Mouse (Mus musculus) hindbrain, embryonic 15.5 days (tissue): ENCODE results near the gene Acot6. TPM values are rescaled to one million over a fixed set of nuclear protein-coding genes. Genes with fewer than 3 reads are reported as not detected.
A peak's percentile ranks its signal among the peaks of the same experiment; 100 is the strongest.
"Not testable (repeated sequence)": the region's sequence is repeated elsewhere in the genome, so short reads cannot be mapped to it uniquely, and the experiment has no call there.

Experiments used
- ATAC-seq: fragments of 200-750 bp; cut with Nextera tagmentation; 2 replicates; pipeline ENCODE4 v1.8.0; 2017; ENCODE audit warnings: low read depth, moderate number of reproducible peaks, moderate TSS enrichment; ENCODE audit not compliant: low FRiP score
- H3K27ac ChIP-seq: fragments of 300-500 bp; sonication (generic); replicated peaks from 2 replicates; pipeline ENCODE4 v1.5.1; 2015; ENCODE audit warnings: mild to moderate bottlenecking, inconsistent platforms
- H3K27me3 ChIP-seq: fragments of 300-500 bp; sonication (generic); 2 replicates; pipeline ENCODE4 v1.6.1; 2015; ENCODE audit warnings: control low read depth, inconsistent platforms
- H3K36me3 ChIP-seq: fragments of 300-500 bp; sonication (generic); 2 replicates; pipeline ENCODE4 v1.6.1; 2015; ENCODE audit warnings: control low read depth, inconsistent platforms
- H3K4me1 ChIP-seq: fragments of 300-500 bp; sonication (generic); replicated peaks from 2 replicates; pipeline ENCODE4 v1.6.1; 2015; ENCODE audit warnings: control low read depth, inconsistent platforms
- H3K4me2 ChIP-seq: fragments of 300-500 bp; sonication (generic); 2 replicates; pipeline ENCODE4 v1.6.1; 2015; ENCODE audit warnings: moderate library complexity, mild to moderate bottlenecking, inconsistent platforms
- H3K4me3 ChIP-seq: fragments of 300-500 bp; sonication (generic); 2 replicates; pipeline ENCODE4 v1.5.1; 2015; ENCODE audit warnings: mild to moderate bottlenecking, inconsistent platforms
- H3K9ac ChIP-seq: fragments of 300-500 bp; sonication (generic); 2 replicates; pipeline ENCODE4 v1.6.1; 2015; ENCODE audit warnings: inconsistent platforms
- H3K9me3 ChIP-seq: fragments of 300-500 bp; sonication (generic); 2 replicates; pipeline ENCODE4 v1.6.1; 2016; ENCODE audit warnings: control low read depth, inconsistent platforms
- WGBS: fragments of 180-500 bp; shearing (Covaris S2); methylation state at CpG from one replicate; pipeline ENCODE4 v1.1.7; 2015; 5-methylcytosine and 5-hydroxymethylcytosine counted together
- polyA plus RNA-seq: library from polyadenylated mRNA; unstranded; fragments of >200 nt; fragmentation: Nextera tagmentation; extraction: Ambion mirVana; gene quantifications from 2 replicates; pipeline ENCODE4 v1.2.1, GENCODE M21; 2015

Gene Acot6
- polyA plus RNA-seq, 1 experiment from 2014 or later = 1.7 TPM

DNA sequence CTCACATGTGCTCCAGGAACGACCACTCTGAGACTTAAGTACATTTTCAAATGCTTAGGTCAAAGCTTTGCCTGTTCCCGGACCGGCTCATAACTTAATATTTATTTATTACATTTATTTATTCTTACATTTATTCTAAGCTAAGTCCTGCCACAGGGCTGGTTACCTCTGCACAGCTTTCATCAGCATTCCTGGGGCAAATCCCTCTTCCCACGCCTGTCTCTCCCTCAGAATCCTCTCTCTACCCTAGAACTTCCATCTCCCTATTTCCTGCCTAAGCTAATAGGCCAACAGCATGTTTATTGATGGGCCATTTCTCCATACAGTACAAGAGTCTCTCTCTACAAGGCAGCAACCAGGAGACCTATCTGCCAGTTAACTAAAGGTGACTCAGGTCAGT lies 32.7 kb upstream of the Acot6 start:
- ATAC-seq = no peak
- H3K27me3 ChIP-seq = peaks cover 21% of the 10 kb centered on the region
- H3K9me3 ChIP-seq = no peaks in the 10 kb centered on the region
- no peaks in the 10 kb centered on the region for H3K36me3 ChIP-seq
- H3K4me1 ChIP-seq = no peaks in the 10 kb centered on the region
- WGBS = 88% methylated on average over 4 of the region's 4 CpGs
- no peak overlapping the region for H3K4me2 ChIP-seq
- no peak overlapping the region for H3K9ac ChIP-seq
- H3K4me3 ChIP-seq = no peak overlapping the region
- H3K27ac ChIP-seq = no peak overlapping the region

DNA sequence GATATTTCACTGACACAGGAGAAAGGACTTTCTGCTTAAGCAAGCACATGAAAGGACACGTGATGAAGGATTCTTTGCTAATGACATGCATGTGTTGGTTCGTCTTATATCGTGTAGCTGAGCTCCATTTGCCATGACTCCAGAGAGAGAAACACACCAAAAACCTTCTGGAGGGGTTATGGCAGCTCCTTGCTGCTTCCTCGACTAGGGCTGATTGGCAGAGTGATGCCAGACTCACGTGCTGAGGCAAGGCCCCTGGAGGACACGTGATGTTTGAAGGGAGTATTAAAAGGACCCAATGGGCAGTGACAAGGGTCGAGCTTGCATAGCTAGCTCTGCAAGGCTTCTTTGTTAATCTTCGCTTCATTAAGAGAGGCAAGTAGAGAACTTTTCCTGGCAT lies 32.2 kb upstream of the Acot6 start:
- H3K27ac ChIP-seq = no peak overlapping the region
- H3K27me3 ChIP-seq = peaks cover 21% of the 10 kb centered on the region
- H3K4me2 ChIP-seq = no peak overlapping the region
- H3K36me3 ChIP-seq = no peaks in the 10 kb centered on the region
- no peak overlapping the region for H3K4me3 ChIP-seq
- no peak for ATAC-seq
- H3K9ac ChIP-seq = no peak overlapping the region
- no peaks in the 10 kb centered on the region for H3K9me3 ChIP-seq
- no peaks in the 10 kb centered on the region for H3K4me1 ChIP-seq
- 57% methylated on average over 8 of the region's 8 CpGs for WGBS

DNA sequence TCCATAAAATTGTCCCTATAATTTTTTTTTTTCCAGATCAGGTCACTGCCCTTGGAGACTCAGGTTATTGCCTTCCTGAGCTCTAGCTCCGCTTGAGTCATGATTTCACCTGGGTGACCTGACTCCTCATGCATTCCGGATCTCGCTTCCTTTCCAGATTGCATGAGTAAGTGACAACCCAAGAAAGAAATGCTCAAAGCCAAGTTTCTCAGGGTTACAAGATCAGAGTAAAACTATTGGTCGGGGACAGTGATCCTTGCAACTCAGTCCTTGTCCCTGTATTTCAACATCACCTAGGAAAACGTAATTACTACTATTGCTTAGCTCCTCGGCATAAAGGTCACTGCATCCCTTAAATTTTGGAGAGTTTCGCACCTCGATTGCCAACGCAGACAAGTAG lies 31.5 kb upstream of the Acot6 start, which contains the start of gene Acot5:
Gene Acot5 (plus strand): TSS at position 340 of the 400 bp plus-strand sequence.
- no peaks in the 10 kb centered on the region for H3K4me1 ChIP-seq
- H3K27me3 ChIP-seq = peaks cover 21% of the 10 kb centered on the region
- H3K9me3 ChIP-seq = no peaks in the 10 kb centered on the region
- no peak for ATAC-seq
- WGBS = 60% methylated on average over 9 of the region's 9 CpGs
- H3K27ac ChIP-seq = no peak within 1 kb of the TSS
- H3K4me3 ChIP-seq = peak within 1 kb of the TSS; percentile 44
- H3K36me3 ChIP-seq = no peaks in the 10 kb centered on the region
- 0 out of 2 replicates have a peak within 1 kb of the TSS, but pooled peaks have one; percentile 24 for H3K9ac ChIP-seq
- H3K4me2 ChIP-seq = peak within 1 kb of the TSS; percentile 62

DNA sequence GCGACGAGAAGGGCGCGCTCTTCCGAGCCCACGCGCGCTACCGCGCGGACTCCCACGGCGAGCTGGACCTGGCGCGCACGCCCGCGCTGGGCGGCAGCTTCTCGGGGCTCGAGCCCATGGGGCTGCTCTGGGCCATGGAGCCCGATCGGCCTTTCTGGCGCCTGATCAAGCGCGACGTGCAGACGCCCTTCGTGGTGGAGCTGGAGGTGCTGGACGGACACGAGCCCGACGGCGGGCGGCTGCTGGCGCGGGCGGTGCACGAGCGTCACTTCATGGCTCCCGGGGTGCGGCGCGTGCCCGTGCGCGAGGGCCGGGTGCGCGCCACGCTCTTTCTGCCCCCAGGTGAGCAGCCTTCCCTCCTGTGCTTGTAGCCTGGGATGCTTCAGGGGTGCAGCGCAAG lies 30.9 kb upstream of the Acot6 start:
- not testable (repeated sequence) for H3K36me3 ChIP-seq, ATAC-seq, H3K4me1 ChIP-seq, H3K27ac ChIP-seq, H3K9me3 ChIP-seq
- Histone ChIP-seq H3K27me3 (peaks cover 21% of the 10 kb centered on the region), H3K9ac (0 out of 2 replicates have a peak overlapping the region, but pooled peaks have one; percentile 24), H3K4me2 (peak overlapping the region; percentile 62), H3K4me3 (peak overlapping the region; percentile 44)
- WGBS = 1% methylated on average over 42 of the region's 52 CpGs

DNA sequence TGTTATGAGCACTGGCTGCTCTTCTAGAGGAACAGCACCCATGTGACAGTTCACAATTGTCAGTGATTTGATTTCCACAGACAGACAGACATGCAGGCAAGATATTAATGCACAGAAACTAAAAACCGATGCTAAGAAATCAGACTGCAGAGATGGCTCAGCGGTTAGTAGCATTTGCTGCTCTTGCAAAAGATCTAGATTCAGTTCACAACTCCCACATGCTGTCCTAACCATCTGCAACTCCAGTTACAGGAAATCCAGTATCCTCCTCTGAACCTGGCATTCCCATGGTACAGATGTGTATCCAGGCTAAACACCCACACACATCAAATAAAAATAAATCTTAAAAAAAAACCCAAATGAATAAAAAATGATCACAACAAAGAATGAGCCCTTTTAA lies 28.8 kb upstream of the Acot6 start:
- 98% methylated on average over 2 of the region's 2 CpGs for WGBS
- no peaks in the 10 kb centered on the region for H3K4me1 ChIP-seq
- no peak overlapping the region for H3K4me3 ChIP-seq
- no peak overlapping the region for H3K27ac ChIP-seq
- no peak for ATAC-seq
- H3K27me3 ChIP-seq = peaks cover 21% of the 10 kb centered on the region
- no peak overlapping the region for H3K9ac ChIP-seq
- no peaks in the 10 kb centered on the region for H3K36me3 ChIP-seq
- H3K4me2 ChIP-seq = no peak overlapping the region
- no peaks in the 10 kb centered on the region for H3K9me3 ChIP-seq

DNA sequence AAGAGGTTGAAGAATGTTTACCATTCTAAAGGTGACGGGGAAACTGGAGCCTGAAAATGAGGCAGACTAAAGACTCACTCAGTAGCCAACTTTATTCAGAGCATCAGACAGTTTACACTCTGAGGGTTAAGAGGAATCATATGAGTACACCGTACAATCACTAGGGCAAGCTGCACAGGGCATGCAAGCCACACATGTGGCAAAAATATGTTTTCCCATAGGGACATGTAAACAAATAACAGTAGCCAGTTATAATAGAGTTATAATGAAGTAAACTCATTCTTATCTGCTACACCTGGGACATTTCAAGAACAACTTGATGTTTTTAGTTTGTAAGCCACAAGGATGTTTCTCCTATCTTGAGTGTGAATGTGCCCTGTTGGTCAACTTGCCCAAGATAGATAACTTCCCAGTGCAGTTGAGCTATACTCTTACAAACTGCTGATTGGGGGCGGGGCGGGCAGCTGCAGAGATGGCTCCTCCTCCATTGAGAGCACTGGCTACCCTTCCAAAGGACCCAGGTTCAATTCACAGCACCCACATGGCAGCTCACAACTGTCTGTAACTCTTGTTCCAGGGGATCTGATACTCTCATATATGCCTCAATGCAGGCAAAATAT lies 23.0 kb upstream of the Acot6 start:
- Histone ChIP-seq H3K36me3 (no peaks in the 10 kb centered on the region), H3K9ac (no peak overlapping the region), H3K4me2 (no peak overlapping the region), H3K9me3 (no peaks in the 10 kb centered on the region), H3K27ac (no peak overlapping the region), H3K4me3 (no peak overlapping the region), H3K27me3 (no peaks in the 10 kb centered on the region), H3K4me1 (no peaks in the 10 kb centered on the region)
- no peak for ATAC-seq
- 95% methylated on average over 4 of the region's 4 CpGs for WGBS

DNA sequence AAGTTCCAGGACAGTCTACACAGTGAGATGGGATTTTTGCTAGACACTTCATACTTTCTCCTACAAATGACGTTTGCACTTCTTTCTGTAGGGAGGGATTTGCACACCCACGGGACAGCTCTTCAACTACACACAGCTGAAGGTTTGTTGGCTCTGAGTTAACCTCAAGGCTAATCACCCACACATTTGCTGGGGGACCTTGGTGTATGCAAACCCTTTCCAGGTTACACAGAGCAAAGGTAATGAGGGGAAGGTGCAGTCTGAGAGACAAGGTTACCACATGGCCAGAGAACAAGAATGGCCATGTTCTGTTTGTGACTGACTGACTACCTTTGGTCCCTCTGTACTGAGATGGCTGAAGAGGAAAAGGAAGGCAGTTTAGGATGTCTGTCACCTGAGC lies 16.6 kb upstream of the Acot6 start:
- Histone ChIP-seq H3K9ac (no peak overlapping the region), H3K36me3 (no peaks in the 10 kb centered on the region), H3K9me3 (no peaks in the 10 kb centered on the region), H3K27ac (no peak overlapping the region), H3K4me1 (no peaks in the 10 kb centered on the region), H3K4me2 (no peak overlapping the region), H3K27me3 (no peaks in the 10 kb centered on the region), H3K4me3 (no peak overlapping the region)
- ATAC-seq = no peak
- WGBS = 87% methylated on average over 2 of the region's 2 CpGs

DNA sequence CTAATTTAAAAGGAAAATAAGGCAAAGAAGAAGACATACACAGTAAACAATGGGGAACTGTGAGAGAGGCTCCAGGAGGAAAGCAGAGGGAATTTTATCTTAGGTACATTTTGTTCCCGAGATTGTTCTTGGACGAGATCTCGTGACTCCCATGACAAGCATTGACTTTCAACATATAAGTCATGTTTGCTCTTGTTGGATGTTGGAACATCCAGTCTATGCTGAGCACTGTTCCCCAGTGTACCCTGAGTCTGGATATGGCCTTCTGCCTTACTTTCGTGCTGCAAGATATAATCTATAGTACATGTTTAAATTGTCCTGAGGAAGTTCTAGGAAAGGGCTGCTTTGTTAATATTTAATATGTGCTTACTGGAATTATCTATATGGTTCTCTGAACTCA lies 15.9 kb upstream of the Acot6 start:
- Histone ChIP-seq H3K4me1 (no peaks in the 10 kb centered on the region), H3K36me3 (no peaks in the 10 kb centered on the region), H3K27ac (no peak overlapping the region), H3K9me3 (no peaks in the 10 kb centered on the region), H3K9ac (no peak overlapping the region), H3K4me2 (no peak overlapping the region), H3K4me3 (no peak overlapping the region), H3K27me3 (no peaks in the 10 kb centered on the region)
- ATAC-seq = no peak
- 90% methylated on average over 4 of the region's 4 CpGs for WGBS

DNA sequence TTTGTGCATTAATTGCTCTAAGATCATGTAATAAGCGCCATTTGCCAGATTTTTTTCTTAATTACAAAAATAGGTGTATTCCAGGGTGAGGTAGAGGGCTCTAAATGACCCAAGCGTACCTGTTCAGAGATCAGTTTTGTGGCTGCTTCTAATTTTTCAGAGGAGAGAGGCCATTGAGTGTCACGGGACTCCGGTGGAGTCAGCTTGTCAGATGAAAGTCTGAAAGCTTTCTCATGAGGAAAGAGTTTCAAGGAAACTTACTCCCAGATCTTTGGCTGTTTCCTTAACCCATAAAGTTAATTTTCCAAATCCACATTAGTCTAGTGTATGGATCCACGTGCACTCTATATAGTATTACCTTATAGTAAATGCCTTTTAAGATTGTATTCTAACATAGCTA lies 5.8 kb upstream of the Acot6 start:
- H3K4me1 ChIP-seq, H3K4me3 ChIP-seq, H3K9ac ChIP-seq, H3K27me3 ChIP-seq, ATAC-seq, H3K4me2 ChIP-seq, H3K9me3 ChIP-seq, H3K36me3 ChIP-seq, H3K27ac ChIP-seq: not testable (repeated sequence)
- WGBS = 93% methylated on average over 5 of the region's 5 CpGs

DNA sequence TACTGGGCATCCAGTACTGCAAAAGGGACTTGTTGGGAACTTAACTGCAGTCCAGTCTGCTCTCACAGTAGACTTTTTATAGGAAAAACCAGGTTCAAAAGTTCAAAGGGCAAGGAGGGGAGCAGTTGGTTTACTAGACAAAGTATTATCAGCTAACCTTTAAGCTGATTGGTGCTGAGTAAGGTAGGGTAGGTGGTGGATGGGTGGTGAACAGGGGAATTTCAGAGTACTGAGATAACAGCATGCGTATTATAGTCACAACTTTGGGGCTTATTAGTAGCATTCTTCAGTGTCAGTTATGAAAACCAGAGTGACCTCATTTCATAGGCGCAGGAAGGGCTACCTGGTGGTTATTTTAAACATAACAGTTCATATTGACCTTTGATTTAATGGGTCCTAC lies 849 bp upstream of the Acot6 start:
- no peak overlapping the region for H3K4me2 ChIP-seq
- H3K9ac ChIP-seq = no peak overlapping the region
- H3K27ac ChIP-seq = no peak overlapping the region
- H3K4me1 ChIP-seq = peaks cover 5% of the 10 kb centered on the region
- 97% methylated on average over 2 of the region's 2 CpGs for WGBS
- no peaks in the 10 kb centered on the region for H3K27me3 ChIP-seq
- H3K9me3 ChIP-seq = no peaks in the 10 kb centered on the region
- no peak for ATAC-seq
- no peaks in the 10 kb centered on the region for H3K36me3 ChIP-seq
- no peak overlapping the region for H3K4me3 ChIP-seq

DNA sequence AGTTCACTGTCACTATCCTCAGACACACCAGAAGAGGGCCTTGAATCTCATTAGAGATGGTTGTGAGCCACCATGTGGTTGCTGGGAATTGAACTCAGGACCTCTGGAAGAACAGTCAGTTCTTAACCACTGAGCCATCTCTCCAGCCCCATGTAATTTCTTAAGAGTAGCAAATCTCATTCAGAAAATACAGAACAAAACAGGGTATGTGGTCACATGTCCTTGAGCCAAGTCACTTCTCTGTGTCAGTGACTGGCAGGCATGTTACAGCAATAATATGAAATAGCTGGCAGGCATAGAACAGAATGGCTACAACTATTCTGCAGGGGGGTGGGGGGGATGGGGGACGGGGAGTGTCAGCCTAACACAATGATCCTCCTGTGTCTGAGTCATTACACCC lies 383 bp upstream of the Acot6 start:
- Histone ChIP-seq H3K27me3 (no peaks in the 10 kb centered on the region), H3K4me3 (no peak overlapping the region)

DNA sequence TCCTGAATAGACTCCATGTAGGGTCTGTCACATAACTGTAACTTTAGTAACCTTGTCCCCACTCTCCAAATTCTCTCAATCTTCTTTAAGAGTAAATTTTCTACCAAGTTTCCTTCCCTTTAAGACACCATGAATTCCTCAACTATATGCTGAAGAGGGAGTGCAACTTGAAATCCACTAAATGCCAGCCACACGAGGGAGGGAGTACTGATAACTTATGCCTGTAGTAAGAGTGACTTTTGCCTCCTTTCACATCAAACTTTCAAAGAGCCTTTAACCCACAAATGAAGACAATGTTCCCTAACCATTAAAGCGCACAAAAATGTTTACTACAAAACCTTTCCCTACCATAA lies 1.0 kb downstream of the Acot6 start:
- 45% methylated on average over 2 of the region's 2 CpGs for WGBS
- Histone ChIP-seq H3K27ac (0 out of 2 replicates have a peak overlapping the region, but pooled peaks have one; percentile 72), H3K27me3 (no peaks in the 10 kb centered on the region), H3K4me1 (peaks cover 5% of the 10 kb centered on the region), H3K9ac (no peak overlapping the region), H3K4me2 (peak overlapping the region; percentile 60), H3K9me3 (no peaks in the 10 kb centered on the region), H3K4me3 (peak overlapping the region; percentile 60), H3K36me3 (no peaks in the 10 kb centered on the region)
- 0 out of 2 replicates have a peak, but pooled peaks have one; percentile 8 for ATAC-seq

More for the DNA sequence above, 383 bp upstream of the Acot6 start:
- no peaks in the 10 kb centered on the region for H3K36me3 ChIP-seq
- H3K4me2 ChIP-seq = peak overlapping the region; percentile 60
- H3K9ac ChIP-seq = 0 out of 2 replicates have a peak overlapping the region, but pooled peaks have one; percentile 48
- H3K9me3 ChIP-seq = no peaks in the 10 kb centered on the region
- no peak overlapping the region for H3K27ac ChIP-seq
- 26% methylated on average over 1 of the region's 1 CpGs for WGBS
- ATAC-seq = no peak
- H3K4me1 ChIP-seq = peaks cover 5% of the 10 kb centered on the region

DNA sequence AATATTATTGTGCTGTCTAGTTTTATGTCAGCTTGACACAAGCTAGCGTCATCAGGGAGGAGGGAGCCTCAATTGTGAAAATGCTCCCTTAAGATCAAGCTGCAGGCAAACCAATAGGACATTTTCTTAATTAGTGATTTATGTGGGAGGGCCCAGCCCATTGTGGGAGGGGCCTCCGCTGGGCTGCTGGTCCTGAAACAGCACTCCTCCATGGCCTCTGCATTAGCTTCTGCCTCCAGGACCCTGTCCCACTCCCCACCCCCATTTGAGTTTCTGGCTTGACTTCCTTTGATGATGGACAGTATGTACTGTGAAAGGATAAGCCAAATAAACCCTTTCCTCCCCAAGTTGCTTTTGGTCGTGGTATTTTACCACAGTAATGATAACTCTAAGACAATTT lies 6.6 kb downstream of the Acot6 start:
- H3K4me3 ChIP-seq = no peak overlapping the region
- WGBS = 87% methylated on average over 3 of the region's 3 CpGs
- H3K36me3 ChIP-seq = no peaks in the 10 kb centered on the region
- H3K9ac ChIP-seq = no peak overlapping the region
- H3K27me3 ChIP-seq = no peaks in the 10 kb centered on the region
- no peaks in the 10 kb centered on the region for H3K9me3 ChIP-seq
- H3K27ac ChIP-seq = no peak overlapping the region
- H3K4me1 ChIP-seq = no peaks in the 10 kb centered on the region
- H3K4me2 ChIP-seq = no peak overlapping the region
- no peak for ATAC-seq
